Mouse (Mus musculus): ENCODE results near the gene Cyp2d22.
"Not testable (repeated sequence)": the region's sequence is repeated elsewhere in the genome, so short reads cannot be mapped to it uniquely, and the experiment has no call there.

Cyp2d22 gene

GRCm38 (mm10) chr15:82376393-82377138 is 3.5 kb downstream of the Cyp2d22 start:
- DNase-seq: peak in 1 of 2 experiments; percentile 28

GRCm38 (mm10) chr15:82375855-82376254 is 4.2 kb downstream of the Cyp2d22 start:
- no peak for DNase-seq

- DNase-seq: no peak
Observed at GRCm38 (mm10) chr15:82374437-82374836, 5.6 kb downstream of the Cyp2d22 start.

- no peak for DNase-seq
Observed at GRCm38 (mm10) chr15:82372991-82373390, 7.1 kb downstream of the Cyp2d22 start.

- no peak for DNase-seq
Observed at GRCm38 (mm10) chr15:82372446-82372845, 7.6 kb downstream of the Cyp2d22 start.

GRCm38 (mm10) chr15:82368851-82369250 is 11.2 kb downstream of the Cyp2d22 start:
- no peak for DNase-seq

- DNase-seq: no peak
Observed at GRCm38 (mm10) chr15:82368146-82368545, 11.9 kb downstream of the Cyp2d22 start.

- not testable (repeated sequence) for DNase-seq
Observed at GRCm38 (mm10) chr15:82364561-82364960, 15.5 kb downstream of the Cyp2d22 start.

- DNase-seq: not testable (repeated sequence)
Observed at GRCm38 (mm10) chr15:82363801-82364200, 16.3 kb downstream of the Cyp2d22 start.

- DNase-seq: no peak
Observed at GRCm38 (mm10) chr15:82362234-82362633, 17.8 kb downstream of the Cyp2d22 start.

GRCm38 (mm10) chr15:82361459-82362018 is 18.5 kb downstream of the Cyp2d22 start:
- peak in 1 of 2 experiments; percentile 3 for DNase-seq

GRCm38 (mm10) chr15:82358431-82359260 is 21.4 kb downstream of the Cyp2d22 start:
- DNase-seq: peak in 1 of 2 experiments; percentile 3

- peak; percentile 98 for DNase-seq
Observed at GRCm38 (mm10) chr15:82354126-82354945, 25.7 kb downstream of the Cyp2d22 start, which contains the start of gene Ndufa6. TSS of gene Ndufa6 (minus strand) at chr15:82354322.

- no peak for DNase-seq
Observed at GRCm38 (mm10) chr15:82353745-82354113, 26.3 kb downstream of the Cyp2d22 start.

GRCm38 (mm10) chr15:82353078-82353744 is 26.8 kb downstream of the Cyp2d22 start:
- DNase-seq: no peak

GRCm38 (mm10) chr15:82351480-82351879 is 28.6 kb downstream of the Cyp2d22 start:
- no peak for DNase-seq

GRCm38 (mm10) chr15:82350349-82350748 is 29.7 kb downstream of the Cyp2d22 start:
- DNase-seq: no peak

GRCm38 (mm10) chr15:82348999-82349341 is 31.1 kb downstream of the Cyp2d22 start:
- no peak for DNase-seq

GRCm38 (mm10) chr15:82348258-82348998 is 31.6 kb downstream of the Cyp2d22 start:
- DNase-seq: no peak

GRCm38 (mm10) chr15:82347852-82348251 is 32.2 kb downstream of the Cyp2d22 start:
- DNase-seq: no peak

- no peak for DNase-seq
Observed at GRCm38 (mm10) chr15:82347303-82347676, 32.8 kb downstream of the Cyp2d22 start.

All from cerebellum, adult 18-20 months (tissue).